10 mouse cellular contexts compared by ENCODE assay signal in genomic region chr3:124930773-124931607, GRCm38 (mm10).
DNase-seq lines count a peak whose midpoint lies in the region; ATAC-seq lines count a peak whose summit lies in the region.
"Had no signal": no experiment of that assay in that cellular context is flagged by ENCODE, and none has a peak within 500 bp of the region (broad histone marks: within the 10 kb centered on the region; RNA-seq: fewer than 3 reads in every experiment).

No protein-coding gene starts in this region.

- no peaks in the 10 kb centered on the region for H3K9me3 ChIP-seq in stomach, embryonic 16.5 days (replicated peaks; ENCODE audit: control insufficient read depth, low read length)
- H3K9me3 ChIP-seq: limb, embryonic 15.5 days had no signal

- no peaks in the 10 kb centered on the region for H3K27me3 ChIP-seq in stomach, embryonic 16.5 days (ENCODE audit: control insufficient read depth, insufficient read depth, low read length)
- H3K27me3 ChIP-seq: limb, embryonic 15.5 days had no signal

- WGBS in stomach, embryonic 16.5 days = 32% methylated on average over 15 of the region's 15 CpGs

- H3K9ac ChIP-seq in stomach, embryonic 16.5 days (ENCODE audit: low read length) = no peak overlapping the region
- H3K9ac ChIP-seq: limb, embryonic 15.5 days had no signal

- DNase-seq in right cerebral cortex, adult 2 months (ENCODE audit: low spot score in 2 of 2) = peak; percentile 4 to 6
- DNase-seq in right cerebral cortex, postnatal 14 days = no peak
- peak; percentile 1 to 5 for DNase-seq in frontal cortex, adult 2 months (ENCODE audit: extremely low spot score in 1 of 2, low spot score in 1 of 2)
- DNase-seq in left cerebral cortex, postnatal 4 days = peak; percentile 6
- DNase-seq in thymus, postnatal 4 days = no peak
- DNase-seq in gastrocnemius, postnatal 10 days = no peak
- no peak for DNase-seq in adrenal gland, postnatal 14 days

- intact Hi-C loops in left cerebral cortex, postnatal 4 days (cut with DNase I) = no loop called here

- no peaks in the 10 kb centered on the region for H3K4me1 ChIP-seq in stomach, embryonic 16.5 days (ENCODE audit: control insufficient read depth, insufficient read depth, low read length)
- H3K4me1 ChIP-seq: limb, embryonic 15.5 days had no signal

- no peak for ATAC-seq in stomach, embryonic 16.5 days (ENCODE audit: insufficient read depth, low FRiP score)

- H3K36me3 ChIP-seq in stomach, embryonic 16.5 days (ENCODE audit: control insufficient read depth, insufficient read depth, low read length) = no peaks in the 10 kb centered on the region
- H3K36me3 ChIP-seq: limb, embryonic 15.5 days had no signal

- H3K4me2 ChIP-seq in stomach, embryonic 16.5 days (ENCODE audit: low read depth, low read length) = peak overlapping the region; percentile 36
- H3K4me2 ChIP-seq: limb, embryonic 15.5 days had no signal

- no peak overlapping the region for H3K27ac ChIP-seq in stomach, embryonic 16.5 days (ENCODE audit: low read length)
- H3K27ac ChIP-seq: limb, embryonic 15.5 days had no signal

- peak overlapping the region; percentile 16; the same call in 1 of the 2 replicates for H3K4me3 ChIP-seq in stomach, embryonic 16.5 days (replicated peaks; ENCODE audit: low read length)
- H3K4me3 ChIP-seq: erythroblast, embryonic 14.5 days; limb, embryonic 15.5 days had no signal

Comparison
In these comparisons a context has a peak if more than half of its experiments do, and no peak if none do; other contexts are left out.
1. DNase-seq: peak in right cerebral cortex, adult 2 months (2 of 2), frontal cortex, adult 2 months (2 of 2) and left cerebral cortex, postnatal 4 days (single experiment); none in right cerebral cortex, postnatal 14 days (single experiment), thymus, postnatal 4 days (single experiment), gastrocnemius, postnatal 10 days (single experiment) and adrenal gland, postnatal 14 days (single experiment).